Mouse (Mus musculus): ENCODE results near the gene Zdhhc12.

The Zdhhc12 gene

GRCm38 (mm10) chr2:30106364-30106763 is 12.9 kb upstream of the Zdhhc12 start:
- in situ Hi-C loops (cut with MboI; ENCODE audit: unreplicated experiment in 2 of 2): loop anchor here (5.0 to 10.0 kb wide), 3 partner anchors 51 to 168 kb away; no protein-coding TSS in a partner anchor

GRCm38 (mm10) chr2:30100214-30100613 is 6.8 kb upstream of the Zdhhc12 start:
- in situ Hi-C loops (cut with MboI; ENCODE audit: unreplicated experiment in 2 of 2): loop anchor here in 1 of 2 experiments (10.0 kb wide), 1 partner anchor 175 kb away; no protein-coding TSS in a partner anchor

- in situ Hi-C loops (cut with MboI; ENCODE audit: unreplicated experiment in 2 of 2): loop anchor here (5.0 kb wide), 1 partner anchor 54 kb away; no protein-coding TSS in a partner anchor
These were observed 2.6 kb upstream of the Zdhhc12 start for GRCm38 (mm10) chr2:30095882-30096527.

GRCm38 (mm10) chr2:30094208-30094588 is 750 bp upstream of the Zdhhc12 start:
- in situ Hi-C loops (cut with MboI; ENCODE audit: unreplicated experiment in 2 of 2): no loop called here

GRCm38 (mm10) chr2:30092280-30092918 is 1.0 kb downstream of the Zdhhc12 start:
- in situ Hi-C loops (cut with MboI; ENCODE audit: unreplicated experiment in 2 of 2): no loop called here

- in situ Hi-C loops (cut with MboI; ENCODE audit: unreplicated experiment in 2 of 2): no loop called here
These were observed 1.9 kb downstream of the Zdhhc12 start for GRCm38 (mm10) chr2:30091521-30091920.

GRCm38 (mm10) chr2:30087310-30087709 is 6.1 kb downstream of the Zdhhc12 start:
- in situ Hi-C loops (cut with MboI; ENCODE audit: unreplicated experiment in 2 of 2): no loop called here

GRCm38 (mm10) chr2:30084632-30085031 is 8.8 kb downstream of the Zdhhc12 start:
- in situ Hi-C loops (cut with MboI; ENCODE audit: unreplicated experiment in 2 of 2): no loop called here

- in situ Hi-C loops (cut with MboI; ENCODE audit: unreplicated experiment in 2 of 2): no loop called here
These were observed 9.3 kb downstream of the Zdhhc12 start for GRCm38 (mm10) chr2:30084113-30084512.

GRCm38 (mm10) chr2:30080181-30080800 is 13.2 kb downstream of the Zdhhc12 start:
- in situ Hi-C loops (cut with MboI; ENCODE audit: unreplicated experiment in 2 of 2): no loop called here

GRCm38 (mm10) chr2:30078760-30079159 is 14.7 kb downstream of the Zdhhc12 start:
- in situ Hi-C loops (cut with MboI; ENCODE audit: unreplicated experiment in 2 of 2): no loop called here

GRCm38 (mm10) chr2:30078349-30078712 is 15.1 kb downstream of the Zdhhc12 start:
- in situ Hi-C loops (cut with MboI; ENCODE audit: unreplicated experiment in 2 of 2): no loop called here

GRCm38 (mm10) chr2:30077502-30078348 is 15.7 kb downstream of the Zdhhc12 start, which contains the start of gene Pkn3:
Gene Pkn3, plus strand, starts transcription at chr2:30077684.
- in situ Hi-C loops (cut with MboI; ENCODE audit: unreplicated experiment in 2 of 2): no loop called here

GRCm38 (mm10) chr2:30076959-30077358 is 16.5 kb downstream of the Zdhhc12 start:
- in situ Hi-C loops (cut with MboI; ENCODE audit: unreplicated experiment in 2 of 2): no loop called here

- in situ Hi-C loops (cut with MboI; ENCODE audit: unreplicated experiment in 2 of 2): no loop called here
These were observed 17.0 kb downstream of the Zdhhc12 start for GRCm38 (mm10) chr2:30076439-30076838.

- in situ Hi-C loops (cut with MboI; ENCODE audit: unreplicated experiment in 2 of 2): no loop called here
These were observed 17.8 kb downstream of the Zdhhc12 start for GRCm38 (mm10) chr2:30075625-30076024.

- in situ Hi-C loops (cut with MboI; ENCODE audit: unreplicated experiment in 2 of 2): loop anchor here in 1 of 2 experiments (25.0 kb wide), 1 partner anchor 514 kb away; the partner anchor contains the start of gene Cstad
These were observed 20.2 kb downstream of the Zdhhc12 start for GRCm38 (mm10) chr2:30073285-30073684.

- in situ Hi-C loops (cut with MboI; ENCODE audit: unreplicated experiment in 2 of 2): loop anchor here in 1 of 2 experiments (25.0 kb wide), 1 partner anchor 514 kb away; the partner anchor contains the start of gene Cstad
These were observed 20.6 kb downstream of the Zdhhc12 start for GRCm38 (mm10) chr2:30072875-30073274.

GRCm38 (mm10) chr2:30067962-30068361 is 25.5 kb downstream of the Zdhhc12 start:
- in situ Hi-C loops (cut with MboI; ENCODE audit: unreplicated experiment in 2 of 2): loop anchor here in 1 of 2 experiments (25.0 kb wide), 1 partner anchor 519 kb away; the partner anchor contains the start of gene Cstad
